Mouse (Mus musculus): ENCODE data around the gene Ttc16. TPM values are rescaled to one million over a fixed set of nuclear protein-coding genes. Genes with fewer than 3 reads are reported as not detected.

Ttc16 gene
- total RNA-seq, 1 experiment = 0.94 TPM

- DNase-seq (ENCODE audit: low read depth, low spot score) = no peak
These were observed 4.3 kb upstream of the Ttc16 start for GRCm38 (mm10) chr2:32779714-32780113.

GRCm38 (mm10) chr2:32779131-32779530 lies 3.7 kb upstream of the Ttc16 start:
- Histone ChIP-seq H3K9ac (ENCODE audit: insufficient read depth, low read depth, low read length, poor library complexity, severe bottlenecking) (no peak overlapping the region), H3K27ac (ENCODE audit: insufficient read depth, low read depth, low read length, poor library complexity, severe bottlenecking) (no peak overlapping the region), H3K9me3 (ENCODE audit: control insufficient read depth, insufficient read depth, low read depth, low read length) (no peaks in the 10 kb centered on the region), H3K36me3 (ENCODE audit: control insufficient read depth, insufficient read depth, low read length, poor library complexity, severe bottlenecking) (peaks cover 3% of the 10 kb centered on the region; the same call in 1 of the 2 replicates), H3K4me3 (ENCODE audit: insufficient read depth in 1 of 2, low read depth in 1 of 2, low read length in 2 of 2, poor library complexity in 1 of 2, severe bottlenecking in 1 of 2) (no peak overlapping the region), H3K4me1 (ENCODE audit: control insufficient read depth in 2 of 2, insufficient read depth in 2 of 2, low read length in 2 of 2, poor library complexity in 1 of 2) (peaks cover 5 to 17% of the 10 kb centered on the region in 2 experiments; a peak in 2 of 4 replicates)
- in situ Hi-C loops (cut with MboI; ENCODE audit: low sequenced_read_pairs in 2 of 2, unreplicated experiment in 2 of 2) = no loop called here
- peak; percentile 67 for DNase-seq (ENCODE audit: low read depth, low spot score)
- TF ChIP-seq CHD2 (IDR thresholded peaks at IDR 0.05; ENCODE audit: low read depth, low read length) = no peak
- peak; percentile 29; the same call in 1 of the 2 replicates for TF ChIP-seq ZC3H11A (IDR thresholded peaks at IDR 0.05; ENCODE audit: borderline replicate concordance, low read depth, low read length)

More at GRCm38 (mm10) chr2:32779714-32780113, 4.3 kb upstream of the Ttc16 start:
- no peak overlapping the region for H3K4me3 ChIP-seq (ENCODE audit: insufficient read depth in 1 of 2, low read depth in 1 of 2, low read length in 2 of 2, poor library complexity in 1 of 2, severe bottlenecking in 1 of 2)
- H3K36me3 ChIP-seq (ENCODE audit: control insufficient read depth, insufficient read depth, low read length, poor library complexity, severe bottlenecking) = peaks cover 3% of the 10 kb centered on the region; the same call in 1 of the 2 replicates
- no peak overlapping the region for H3K27ac ChIP-seq (ENCODE audit: insufficient read depth, low read depth, low read length, poor library complexity, severe bottlenecking)
- no peak overlapping the region for H3K9ac ChIP-seq (ENCODE audit: insufficient read depth, low read depth, low read length, poor library complexity, severe bottlenecking)
- in situ Hi-C loops (cut with MboI; ENCODE audit: low sequenced_read_pairs in 2 of 2, unreplicated experiment in 2 of 2) = no loop called here
- H3K4me1 ChIP-seq (ENCODE audit: control insufficient read depth in 2 of 2, insufficient read depth in 2 of 2, low read length in 2 of 2, poor library complexity in 1 of 2) = peaks cover 5 to 18% of the 10 kb centered on the region in 2 experiments; a peak in 2 of 4 replicates
- no peak for TF ChIP-seq HCFC1 (IDR thresholded peaks at IDR 0.05; ENCODE audit: borderline replicate concordance, insufficient read depth, low read length)
- TF ChIP-seq CHD2 (IDR thresholded peaks at IDR 0.05; ENCODE audit: low read depth, low read length) = no peak
- no peak for TF ChIP-seq MAFK (IDR thresholded peaks at IDR 0.05; ENCODE audit: insufficient read depth, low read depth, low read length)
- no peak for TF ChIP-seq ZC3H11A (IDR thresholded peaks at IDR 0.05; ENCODE audit: borderline replicate concordance, low read depth, low read length)
- no peak for TF ChIP-seq ZNF384 (IDR thresholded peaks at IDR 0.05; ENCODE audit: low read depth, low read length)
- H3K9me3 ChIP-seq (ENCODE audit: control insufficient read depth, insufficient read depth, low read depth, low read length) = no peaks in the 10 kb centered on the region

GRCm38 (mm10) chr2:32778081-32778480 lies 2.6 kb upstream of the Ttc16 start:
- Histone ChIP-seq H3K4me3 (ENCODE audit: insufficient read depth in 1 of 2, low read depth in 1 of 2, low read length in 2 of 2, poor library complexity in 1 of 2, severe bottlenecking in 1 of 2) (no peak overlapping the region), H3K9ac (ENCODE audit: insufficient read depth, low read depth, low read length, poor library complexity, severe bottlenecking) (no peak overlapping the region), H3K4me1 (ENCODE audit: control insufficient read depth in 2 of 2, insufficient read depth in 2 of 2, low read length in 2 of 2, poor library complexity in 1 of 2) (peaks cover 5 to 13% of the 10 kb centered on the region in 2 experiments; a peak in 2 of 4 replicates), H3K36me3 (ENCODE audit: control insufficient read depth, insufficient read depth, low read length, poor library complexity, severe bottlenecking) (peaks cover 3% of the 10 kb centered on the region; the same call in 1 of the 2 replicates), H3K9me3 (ENCODE audit: control insufficient read depth, insufficient read depth, low read depth, low read length) (no peaks in the 10 kb centered on the region), H3K27ac (ENCODE audit: insufficient read depth, low read depth, low read length, poor library complexity, severe bottlenecking) (no peak overlapping the region)
- in situ Hi-C loops (cut with MboI; ENCODE audit: low sequenced_read_pairs in 2 of 2, unreplicated experiment in 2 of 2) = no loop called here
- TF ChIP-seq CHD2 (IDR thresholded peaks at IDR 0.05; ENCODE audit: low read depth, low read length) (no peak), MAFK (IDR thresholded peaks at IDR 0.05; ENCODE audit: insufficient read depth, low read depth, low read length) (no peak), ZC3H11A (IDR thresholded peaks at IDR 0.05; ENCODE audit: borderline replicate concordance, low read depth, low read length) (no peak), HCFC1 (IDR thresholded peaks at IDR 0.05; ENCODE audit: borderline replicate concordance, insufficient read depth, low read length) (no peak), ZNF384 (IDR thresholded peaks at IDR 0.05; ENCODE audit: low read depth, low read length) (no peak)
- DNase-seq (ENCODE audit: low read depth, low spot score) = no peak

- H3K27ac ChIP-seq (ENCODE audit: insufficient read depth, low read depth, low read length, poor library complexity, severe bottlenecking) = no peak overlapping the region
- peak overlapping the region; percentile 62 to 99 for H3K4me3 ChIP-seq (ENCODE audit: insufficient read depth in 1 of 2, low read depth in 1 of 2, low read length in 2 of 2, poor library complexity in 1 of 2, severe bottlenecking in 1 of 2)
- DNase-seq (ENCODE audit: low read depth, low spot score) = no peak
- TF ChIP-seq CHD2 (IDR thresholded peaks at IDR 0.05; ENCODE audit: low read depth, low read length) = no peak
- TF ChIP-seq ZNF384 (IDR thresholded peaks at IDR 0.05; ENCODE audit: low read depth, low read length) = no peak
- TF ChIP-seq MAFK (IDR thresholded peaks at IDR 0.05; ENCODE audit: insufficient read depth, low read depth, low read length) = no peak
- no peak for TF ChIP-seq ZC3H11A (IDR thresholded peaks at IDR 0.05; ENCODE audit: borderline replicate concordance, low read depth, low read length)
- TF ChIP-seq HCFC1 (IDR thresholded peaks at IDR 0.05; ENCODE audit: borderline replicate concordance, insufficient read depth, low read length) = no peak
- H3K9ac ChIP-seq (ENCODE audit: insufficient read depth, low read depth, low read length, poor library complexity, severe bottlenecking) = peak overlapping the region; percentile 58
- peaks cover 5 to 21% of the 10 kb centered on the region in 2 experiments; a peak in 2 of 4 replicates for H3K4me1 ChIP-seq (ENCODE audit: control insufficient read depth in 2 of 2, insufficient read depth in 2 of 2, low read length in 2 of 2, poor library complexity in 1 of 2)
- peaks cover 3% of the 10 kb centered on the region; the same call in 1 of the 2 replicates for H3K36me3 ChIP-seq (ENCODE audit: control insufficient read depth, insufficient read depth, low read length, poor library complexity, severe bottlenecking)
- in situ Hi-C loops (cut with MboI; ENCODE audit: low sequenced_read_pairs in 2 of 2, unreplicated experiment in 2 of 2) = no loop called here
- H3K9me3 ChIP-seq (ENCODE audit: control insufficient read depth, insufficient read depth, low read depth, low read length) = no peaks in the 10 kb centered on the region
These were observed 759 bp upstream of the Ttc16 start for GRCm38 (mm10) chr2:32776192-32776591.

All from ES-E14 (cell line).